Mouse (Mus musculus) myocyte (in vitro differentiated cells): ENCODE results near the gene Tstd1. TPM values are rescaled to one million over a fixed set of nuclear protein-coding genes. Genes with fewer than 3 reads are reported as not detected.

Experiments used
- H3K27me3 ChIP-seq: one replicate; pipeline ENCODE4 v1.6.1; 2011; ENCODE audit not compliant: control insufficient read depth, insufficient read depth, insufficient read length
- H3K36me3 ChIP-seq: one replicate; pipeline ENCODE4 v1.6.1; 2011; ENCODE audit not compliant: control insufficient read depth, insufficient read depth
- H3K4me2 ChIP-seq: one replicate; pipeline ENCODE4 v1.6.1; 2011; ENCODE audit warnings: low read depth, control low read depth
- H3K4me3 ChIP-seq: one replicate; pipeline ENCODE4 v1.5.1; 2011; ENCODE audit warnings: mild to moderate bottlenecking, control low read depth, moderate library complexity
- H3K79me2 ChIP-seq: one replicate; pipeline ENCODE4 v1.6.1; 2011; ENCODE audit not compliant: control insufficient read depth, insufficient read depth
- H3ac ChIP-seq: one replicate; pipeline ENCODE4 v1.6.1; 2011; ENCODE audit not compliant: control insufficient read depth, insufficient read length
- CEBPB ChIP-seq: IDR thresholded peaks from 2 replicates; pipeline ENCODE4 v1.6.1; 2011; ENCODE audit warnings: mild to moderate bottlenecking, moderate library complexity; ENCODE audit not compliant: poor library complexity, insufficient read depth, severe bottlenecking
- E2F4 ChIP-seq: IDR thresholded peaks from one replicate; pipeline ENCODE4 v1.6.1; 2011; ENCODE audit warnings: mild to moderate bottlenecking, control low read depth, moderate library complexity; ENCODE audit not compliant: insufficient read depth
- MAX ChIP-seq: IDR thresholded peaks from one replicate; pipeline ENCODE4 v1.6.1; 2011; ENCODE audit warnings: low read depth, mild to moderate bottlenecking, control low read depth
- MYOD1 ChIP-seq, 3 experiments: IDR thresholded peaks; one replicate each; pipeline ENCODE4 v1.6.1; 2011; ENCODE audit warnings: control low read depth in 2 of 3, low read depth in 2 of 3, mild to moderate bottlenecking in 2 of 3, moderate library complexity in 1 of 3; ENCODE audit not compliant: insufficient read length in 2 of 3, control insufficient read depth in 1 of 3
- MYOG ChIP-seq, 3 experiments: IDR thresholded peaks; one replicate each; pipeline ENCODE4 v1.6.1; 2011; ENCODE audit warnings: control low read depth in 2 of 3, low read depth in 2 of 3, mild to moderate bottlenecking in 2 of 3; ENCODE audit not compliant: insufficient read length in 2 of 3, control insufficient read depth in 1 of 3, insufficient read depth in 1 of 3
- POLR2A ChIP-seq: IDR thresholded peaks from one replicate; pipeline ENCODE4 v1.6.1; 2011; ENCODE audit warnings: low read depth, mild to moderate bottlenecking, control low read depth, moderate library complexity; ENCODE audit not compliant: insufficient read length
- POLR2AphosphoS2 ChIP-seq: IDR thresholded peaks from one replicate; pipeline ENCODE4 v1.6.1; 2011; ENCODE audit warnings: low read depth, control low read depth; ENCODE audit not compliant: insufficient read length
- REST ChIP-seq: IDR thresholded peaks from one replicate; pipeline ENCODE4 v1.6.1; 2011; ENCODE audit warnings: mild to moderate bottlenecking, control low read depth, moderate library complexity; ENCODE audit not compliant: insufficient read depth, insufficient read length
- SRF ChIP-seq: IDR thresholded peaks from one replicate; pipeline ENCODE4 v1.6.1; 2011; ENCODE audit warnings: low read depth; ENCODE audit not compliant: control insufficient read depth, insufficient read length
- TCF12 ChIP-seq: IDR thresholded peaks from one replicate; pipeline ENCODE4 v1.6.1; 2011; ENCODE audit warnings: mild to moderate bottlenecking, control low read depth; ENCODE audit not compliant: poor library complexity, insufficient read depth, severe bottlenecking
- TCF3 ChIP-seq: IDR thresholded peaks from one replicate; pipeline ENCODE4 v1.6.1; 2011; ENCODE audit warnings: low read depth, control low read depth; ENCODE audit not compliant: insufficient read length
- USF1 ChIP-seq: IDR thresholded peaks from one replicate; pipeline ENCODE4 v1.6.1; 2011; ENCODE audit warnings: low read depth, mild to moderate bottlenecking, control low read depth, moderate library complexity
- polyA plus RNA-seq: library from polyadenylated mRNA; unstranded; fragments of >200 nt; fragmentation: generic; extraction: Trizol; gene quantifications from one replicate; pipeline ENCODE4 v1.2.1, GENCODE M21; 2012; ENCODE audit warnings: missing spikeins

The Tstd1 gene
- polyA plus RNA-seq, 1 experiment, result 0.41 TPM

GRCm38 (mm10) chr1:171441466-171442412 lies 23.1 kb downstream of the Tstd1 start:
- Histone ChIP-seq H3K36me3 (no peaks in the 10 kb centered on the region), H3K4me3 (no peak overlapping the region), H3K27me3 (no peaks in the 10 kb centered on the region), H3K79me2 (peaks cover 21% of the 10 kb centered on the region), H3ac (no peak overlapping the region), H3K4me2 (peak overlapping the region; percentile 78)
- TF ChIP-seq MYOD1 (IDR thresholded peaks at IDR 0.05; ENCODE audit: control insufficient read depth in 1 of 3, insufficient read length in 2 of 3, low read depth in 2 of 3), result peak in 1 of 3 experiments; percentile 59
- TF ChIP-seq REST, result no peak
- TF ChIP-seq MYOG (IDR thresholded peaks at IDR 0.05; ENCODE audit: control insufficient read depth in 1 of 3, insufficient read depth in 1 of 3, insufficient read length in 2 of 3, low read depth in 2 of 3), result peak in 1 of 3 experiments; percentile 41

GRCm38 (mm10) chr1:171442413-171442760 lies 23.7 kb downstream of the Tstd1 start:
- Histone ChIP-seq H3K79me2 (peaks cover 21% of the 10 kb centered on the region), H3K36me3 (no peaks in the 10 kb centered on the region), H3K4me2 (no peak overlapping the region), H3K4me3 (no peak overlapping the region), H3ac (no peak overlapping the region), H3K27me3 (no peaks in the 10 kb centered on the region)
- TF ChIP-seq POLR2A, result no peak

- TF ChIP-seq MAX, result no peak
- no peak for TF ChIP-seq E2F4
- TF ChIP-seq SRF, result no peak
- no peak for TF ChIP-seq TCF3
- no peak for TF ChIP-seq POLR2A
- no peak for TF ChIP-seq USF1
- no peak for TF ChIP-seq POLR2AphosphoS2
- no peak for TF ChIP-seq MYOG (IDR thresholded peaks at IDR 0.05; ENCODE audit: control insufficient read depth in 1 of 3, insufficient read depth in 1 of 3, insufficient read length in 2 of 3, low read depth in 2 of 3)
- no peak for TF ChIP-seq TCF12
- no peak for TF ChIP-seq CEBPB
- TF ChIP-seq REST, result no peak
- TF ChIP-seq MYOD1 (IDR thresholded peaks at IDR 0.05; ENCODE audit: control insufficient read depth in 1 of 3, insufficient read length in 2 of 3, low read depth in 2 of 3), result no peak
- Histone ChIP-seq H3K4me2 (no peak overlapping the region), H3K27me3 (no peaks in the 10 kb centered on the region), H3K36me3 (no peaks in the 10 kb centered on the region), H3ac (no peak overlapping the region), H3K4me3 (no peak overlapping the region), H3K79me2 (no peaks in the 10 kb centered on the region)
These were observed 26.4 kb downstream of the Tstd1 start for GRCm38 (mm10) chr1:171445050-171445449.

GRCm38 (mm10) chr1:171446854-171447253 lies 28.2 kb downstream of the Tstd1 start:
- H3K4me2 ChIP-seq, result no peak overlapping the region
- H3ac ChIP-seq, result no peak overlapping the region
- H3K36me3 ChIP-seq, result no peaks in the 10 kb centered on the region
- no peak for TF ChIP-seq CEBPB
- H3K79me2 ChIP-seq, result no peaks in the 10 kb centered on the region
- no peak overlapping the region for H3K4me3 ChIP-seq
- H3K27me3 ChIP-seq, result no peaks in the 10 kb centered on the region

- Histone ChIP-seq H3K36me3 (no peaks in the 10 kb centered on the region), H3K4me2 (no peak overlapping the region), H3ac (no peak overlapping the region), H3K27me3 (no peaks in the 10 kb centered on the region), H3K79me2 (no peaks in the 10 kb centered on the region), H3K4me3 (no peak overlapping the region)
- TF ChIP-seq MYOG (IDR thresholded peaks at IDR 0.05; ENCODE audit: control insufficient read depth in 1 of 3, insufficient read depth in 1 of 3, insufficient read length in 2 of 3, low read depth in 2 of 3) (no peak), MYOD1 (IDR thresholded peaks at IDR 0.05; ENCODE audit: control insufficient read depth in 1 of 3, insufficient read length in 2 of 3, low read depth in 2 of 3) (no peak), CEBPB (no peak), REST (no peak), TCF3 (no peak), MAX (no peak), E2F4 (no peak), TCF12 (no peak), SRF (no peak), POLR2AphosphoS2 (no peak), USF1 (no peak), POLR2A (no peak)
These were observed 29.0 kb downstream of the Tstd1 start for GRCm38 (mm10) chr1:171447692-171448091.

GRCm38 (mm10) chr1:171450062-171450461 lies 31.4 kb downstream of the Tstd1 start:
- TF ChIP-seq CEBPB, result no peak
- no peak for TF ChIP-seq E2F4
- TF ChIP-seq TCF3, result no peak
- no peak for TF ChIP-seq MYOD1 (IDR thresholded peaks at IDR 0.05; ENCODE audit: control insufficient read depth in 1 of 3, insufficient read length in 2 of 3, low read depth in 2 of 3)
- TF ChIP-seq REST, result no peak
- TF ChIP-seq POLR2AphosphoS2, result no peak
- TF ChIP-seq MAX, result no peak
- TF ChIP-seq USF1, result no peak
- TF ChIP-seq POLR2A, result no peak
- TF ChIP-seq SRF, result no peak
- no peak for TF ChIP-seq TCF12
- TF ChIP-seq MYOG (IDR thresholded peaks at IDR 0.05; ENCODE audit: control insufficient read depth in 1 of 3, insufficient read depth in 1 of 3, insufficient read length in 2 of 3, low read depth in 2 of 3), result no peak
- Histone ChIP-seq H3K4me3 (no peak overlapping the region), H3K4me2 (no peak overlapping the region), H3K36me3 (no peaks in the 10 kb centered on the region), H3K79me2 (no peaks in the 10 kb centered on the region), H3K27me3 (no peaks in the 10 kb centered on the region), H3ac (no peak overlapping the region)
